Mouse (Mus musculus): ENCODE measurements at regions not wholly inside any gene's neighbourhood (a gene's known extent, or its start where the extent isn't known, plus 50 kb on each side); places are given as distances from the start of the nearest gene placed in this dataset.

DNA sequence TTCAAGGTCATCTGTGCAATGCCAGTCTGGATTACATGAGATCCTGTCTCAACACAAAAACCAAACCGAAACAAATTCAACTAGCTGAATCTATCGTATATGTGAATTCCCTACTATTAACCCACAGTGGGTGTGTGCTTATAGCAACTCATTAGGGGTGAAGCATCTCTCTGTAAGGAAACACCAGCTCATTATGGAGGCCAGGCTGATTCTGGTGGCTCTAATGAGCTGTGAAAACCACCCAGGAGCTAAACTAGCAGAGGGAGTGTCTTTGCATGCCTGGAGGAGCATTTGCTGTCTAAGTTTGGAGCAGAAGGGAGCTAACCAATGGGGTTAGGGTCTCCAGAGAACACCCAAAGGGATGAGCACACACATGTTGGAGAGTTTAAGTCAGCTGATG lies 54.1 kb upstream of the Adamts2 start:
- TF ChIP-seq CTCF (conservative IDR thresholded peaks at IDR 0.05; ENCODE audit: low read length), result no peak
- TF ChIP-seq POU5F1 (IDR thresholded peaks at IDR 0.05; ENCODE audit: borderline replicate concordance, low read length), result no peak
- no peak for TF ChIP-seq NANOG (IDR thresholded peaks at IDR 0.05; ENCODE audit: borderline replicate concordance, low read length)
- H3K9me3 ChIP-seq (ENCODE audit: low read length), result no peaks in the 10 kb centered on the region
- H3K4me3 ChIP-seq (replicated peaks; ENCODE audit: low read length), result no peak overlapping the region
- no peaks in the 10 kb centered on the region for H3K36me3 ChIP-seq (ENCODE audit: insufficient read depth, low read length)
- H3K4me1 ChIP-seq (replicated peaks; ENCODE audit: low read depth, low read length), result peaks cover 15% of the 10 kb centered on the region
- H3K27me3 ChIP-seq (ENCODE audit: insufficient read depth, low read length), result 0 out of 2 replicates have a peak, but pooled peaks cover under 1% of the 10 kb centered on the region

DNA sequence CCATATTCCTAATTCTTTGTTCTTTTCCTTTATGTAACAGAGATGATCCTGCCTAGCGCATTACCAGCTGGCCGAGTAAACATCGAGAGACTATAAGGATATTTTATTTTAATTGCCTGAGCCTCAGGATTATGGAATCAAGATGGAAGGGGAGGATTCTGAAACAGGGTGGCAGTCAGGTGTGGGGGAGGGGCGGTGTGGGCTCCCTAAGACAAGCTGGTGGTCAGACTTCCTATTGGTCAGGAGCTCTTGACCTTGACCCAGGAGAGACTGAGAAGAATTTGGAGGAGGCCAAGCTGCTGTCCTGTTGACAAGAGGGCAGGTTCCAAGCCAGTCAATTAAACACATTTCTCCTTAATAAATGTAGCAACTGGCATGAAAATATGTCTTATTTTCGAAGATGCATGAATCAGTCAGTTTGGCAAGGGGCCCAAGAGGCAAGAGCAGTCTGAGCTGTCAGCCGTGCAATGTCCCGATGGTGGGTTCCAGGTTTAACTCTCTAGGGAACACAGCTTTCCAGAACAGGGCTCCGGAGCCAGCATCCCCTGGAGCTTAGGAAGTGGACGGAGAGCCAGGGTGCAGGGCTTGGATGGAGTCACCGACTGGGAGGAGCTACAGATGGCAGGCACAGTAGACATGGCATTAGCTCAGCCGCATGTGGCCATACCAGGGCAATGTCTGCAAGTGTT lies 55.3 kb upstream of the Adamts2 start:
- Histone ChIP-seq H3K9me3 (ENCODE audit: low read length) (no peaks in the 10 kb centered on the region), H3K27me3 (ENCODE audit: insufficient read depth, low read length) (0 out of 2 replicates have a peak, but pooled peaks cover 3% of the 10 kb centered on the region), H3K4me1 (replicated peaks; ENCODE audit: low read depth, low read length) (peaks cover 15% of the 10 kb centered on the region), H3K4me3 (replicated peaks; ENCODE audit: low read length) (no peak overlapping the region), H3K36me3 (ENCODE audit: insufficient read depth, low read length) (no peaks in the 10 kb centered on the region)
- TF ChIP-seq POU5F1 (IDR thresholded peaks at IDR 0.05; ENCODE audit: borderline replicate concordance, low read length) (no peak), CTCF (conservative IDR thresholded peaks at IDR 0.05; ENCODE audit: low read length) (no peak), NANOG (IDR thresholded peaks at IDR 0.05; ENCODE audit: borderline replicate concordance, low read length) (no peak)

DNA sequence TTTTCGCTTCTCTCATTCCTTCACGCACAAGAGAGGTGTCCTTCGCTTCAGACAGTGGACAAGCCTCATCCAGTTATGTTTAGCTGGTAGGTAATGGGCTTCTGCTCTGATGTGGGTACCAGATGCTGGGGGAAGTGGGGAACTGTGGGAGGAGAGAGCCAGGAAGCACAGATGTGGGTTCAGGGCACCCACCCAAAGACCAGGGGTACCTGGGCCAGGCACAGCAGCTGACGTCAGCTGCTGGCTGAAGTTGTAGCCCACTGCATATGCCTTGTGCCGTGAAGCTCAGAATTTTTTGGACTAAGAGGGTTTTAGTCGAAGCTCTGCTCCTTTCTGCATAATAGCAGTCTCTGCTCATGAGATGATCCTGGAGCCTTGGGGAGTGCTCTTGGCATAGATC lies 56.5 kb upstream of the Adamts2 start:
- no peaks in the 10 kb centered on the region for H3K36me3 ChIP-seq (ENCODE audit: insufficient read depth, low read length)
- 0 out of 2 replicates have a peak, but pooled peaks cover 3% of the 10 kb centered on the region for H3K27me3 ChIP-seq (ENCODE audit: insufficient read depth, low read length)
- H3K9me3 ChIP-seq (ENCODE audit: low read length), result no peaks in the 10 kb centered on the region
- peaks cover 15% of the 10 kb centered on the region for H3K4me1 ChIP-seq (replicated peaks; ENCODE audit: low read depth, low read length)
- H3K4me3 ChIP-seq (replicated peaks; ENCODE audit: low read length), result no peak overlapping the region
- TF ChIP-seq NANOG (IDR thresholded peaks at IDR 0.05; ENCODE audit: borderline replicate concordance, low read length), result no peak
- no peak for TF ChIP-seq POU5F1 (IDR thresholded peaks at IDR 0.05; ENCODE audit: borderline replicate concordance, low read length)

DNA sequence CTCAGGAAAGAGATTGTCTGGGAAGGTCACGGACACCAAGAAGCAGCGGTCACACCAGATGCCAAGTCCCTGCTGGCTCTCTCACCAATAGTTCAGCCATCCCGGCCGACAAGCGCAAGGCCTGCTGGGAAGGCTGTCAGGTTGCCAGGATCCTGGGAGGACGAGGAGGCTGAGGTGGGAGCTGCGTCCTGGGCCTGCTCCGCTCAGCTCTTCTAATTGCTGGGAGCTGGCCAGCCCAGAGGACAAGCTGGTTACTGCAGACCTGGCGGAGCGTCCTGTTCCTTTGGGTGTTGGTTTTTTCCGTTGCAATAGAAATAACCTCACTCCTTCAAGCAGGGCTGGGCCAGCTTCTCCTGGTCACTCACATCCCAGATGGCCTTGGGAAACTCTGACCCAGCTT lies 61.7 kb upstream of the Adamts2 start:
- peaks cover 16% of the 10 kb centered on the region; the same call in 1 of the 2 replicates for H3K9me3 ChIP-seq (ENCODE audit: low read length)
- TF ChIP-seq POU5F1 (IDR thresholded peaks at IDR 0.05; ENCODE audit: borderline replicate concordance, low read length) (no peak), CTCF (conservative IDR thresholded peaks at IDR 0.05; ENCODE audit: low read length) (no peak), NANOG (IDR thresholded peaks at IDR 0.05; ENCODE audit: borderline replicate concordance, low read length) (no peak)
- H3K4me3 ChIP-seq (replicated peaks; ENCODE audit: low read length), result no peak overlapping the region
- H3K27me3 ChIP-seq (ENCODE audit: insufficient read depth, low read length), result 0 out of 2 replicates have a peak, but pooled peaks cover 9% of the 10 kb centered on the region
- H3K4me1 ChIP-seq (replicated peaks; ENCODE audit: low read depth, low read length), result no peaks in the 10 kb centered on the region
- no peaks in the 10 kb centered on the region for H3K36me3 ChIP-seq (ENCODE audit: insufficient read depth, low read length)

DNA sequence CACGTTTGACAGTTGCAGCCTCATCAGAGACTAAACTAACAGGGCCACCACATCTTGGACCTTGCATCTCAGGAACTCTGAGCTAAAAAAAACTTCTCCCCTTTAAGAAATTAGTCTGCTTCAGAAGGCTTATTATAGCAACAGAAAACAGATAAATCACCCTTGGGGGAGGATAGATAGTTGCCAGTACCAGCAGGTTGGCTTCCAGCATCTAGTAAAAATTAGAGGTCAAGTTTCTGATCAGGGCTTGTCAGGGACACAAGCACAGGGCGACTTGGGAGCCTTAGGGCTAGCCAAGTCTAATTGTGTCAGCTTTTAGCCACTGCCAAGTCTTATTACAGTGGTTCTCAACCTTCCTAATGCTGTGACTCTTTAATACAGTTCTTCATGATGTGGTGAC lies 67.6 kb upstream of the Adamts2 start:
- 0 out of 2 replicates have a peak, but pooled peaks cover 6% of the 10 kb centered on the region for H3K27me3 ChIP-seq (ENCODE audit: insufficient read depth, low read length)
- H3K36me3 ChIP-seq (ENCODE audit: insufficient read depth, low read length), result no peaks in the 10 kb centered on the region
- H3K9me3 ChIP-seq (ENCODE audit: low read length), result peaks cover 16% of the 10 kb centered on the region; the same call in 1 of the 2 replicates
- H3K4me3 ChIP-seq (replicated peaks; ENCODE audit: low read length), result no peak overlapping the region
- TF ChIP-seq POU5F1 (IDR thresholded peaks at IDR 0.05; ENCODE audit: borderline replicate concordance, low read length) (no peak), CTCF (conservative IDR thresholded peaks at IDR 0.05; ENCODE audit: low read length) (no peak), NANOG (IDR thresholded peaks at IDR 0.05; ENCODE audit: borderline replicate concordance, low read length) (no peak)
- H3K4me1 ChIP-seq (replicated peaks; ENCODE audit: low read depth, low read length), result no peaks in the 10 kb centered on the region

DNA sequence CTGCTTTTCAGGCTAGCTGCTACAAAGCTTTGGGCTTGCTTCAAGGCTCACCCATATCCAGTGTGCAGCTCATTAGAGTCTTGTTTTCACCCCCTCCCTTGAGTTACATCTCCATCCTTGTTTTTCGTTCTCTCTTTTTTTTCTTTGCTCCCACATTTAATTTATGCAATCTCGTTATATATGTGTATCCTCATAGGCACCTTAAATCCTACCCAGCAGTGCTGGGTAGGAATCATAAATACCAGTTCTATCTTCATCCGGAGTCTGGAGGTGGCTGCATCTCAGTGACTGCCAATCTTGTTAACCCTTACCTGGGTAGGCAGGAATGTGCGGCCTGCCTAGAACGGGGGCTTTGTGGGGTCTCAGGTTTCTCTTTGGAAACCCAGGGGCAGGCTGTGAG lies 74.0 kb upstream of the Adamts2 start:
- Histone ChIP-seq H3K27me3 (ENCODE audit: insufficient read depth, low read length) (0 out of 2 replicates have a peak, but pooled peaks cover 3% of the 10 kb centered on the region), H3K9me3 (ENCODE audit: low read length) (no peaks in the 10 kb centered on the region), H3K4me3 (replicated peaks; ENCODE audit: low read length) (no peak overlapping the region), H3K4me1 (replicated peaks; ENCODE audit: low read depth, low read length) (no peaks in the 10 kb centered on the region), H3K36me3 (ENCODE audit: insufficient read depth, low read length) (no peaks in the 10 kb centered on the region)
- TF ChIP-seq NANOG (IDR thresholded peaks at IDR 0.05; ENCODE audit: borderline replicate concordance, low read length) (no peak), CTCF (conservative IDR thresholded peaks at IDR 0.05; ENCODE audit: low read length) (no peak), POU5F1 (IDR thresholded peaks at IDR 0.05; ENCODE audit: borderline replicate concordance, low read length) (no peak)

DNA sequence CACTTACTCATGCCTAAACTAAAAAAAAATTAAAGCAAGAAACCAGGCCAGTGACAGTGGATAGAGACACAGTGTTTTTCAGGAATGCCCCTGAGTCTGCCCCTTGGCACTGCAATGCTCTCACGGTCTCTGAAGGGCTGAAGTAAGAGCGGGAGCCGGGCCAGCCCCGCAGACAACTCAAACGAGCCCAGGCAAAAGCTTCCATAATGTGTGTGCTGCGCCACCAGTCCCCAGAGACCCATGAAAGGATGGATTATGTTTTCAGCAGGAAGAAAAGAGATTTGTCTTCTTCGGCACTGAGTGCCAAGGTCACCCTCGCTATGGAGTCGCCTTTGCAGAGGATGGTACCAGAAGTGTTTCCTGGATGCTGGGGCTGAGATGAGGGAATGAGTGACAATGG lies 81.7 kb upstream of the Adamts2 start:
- no peaks in the 10 kb centered on the region for H3K4me1 ChIP-seq (replicated peaks; ENCODE audit: low read depth, low read length)
- no peaks in the 10 kb centered on the region for H3K36me3 ChIP-seq (ENCODE audit: insufficient read depth, low read length)
- H3K4me3 ChIP-seq (replicated peaks; ENCODE audit: low read length), result no peak overlapping the region
- TF ChIP-seq NANOG (IDR thresholded peaks at IDR 0.05; ENCODE audit: borderline replicate concordance, low read length), result no peak
- TF ChIP-seq CTCF (conservative IDR thresholded peaks at IDR 0.05; ENCODE audit: low read length), result no peak
- no peak for TF ChIP-seq POU5F1 (IDR thresholded peaks at IDR 0.05; ENCODE audit: borderline replicate concordance, low read length)
- no peaks in the 10 kb centered on the region for H3K9me3 ChIP-seq (ENCODE audit: low read length)
- no peaks in the 10 kb centered on the region for H3K27me3 ChIP-seq (ENCODE audit: insufficient read depth, low read length)

DNA sequence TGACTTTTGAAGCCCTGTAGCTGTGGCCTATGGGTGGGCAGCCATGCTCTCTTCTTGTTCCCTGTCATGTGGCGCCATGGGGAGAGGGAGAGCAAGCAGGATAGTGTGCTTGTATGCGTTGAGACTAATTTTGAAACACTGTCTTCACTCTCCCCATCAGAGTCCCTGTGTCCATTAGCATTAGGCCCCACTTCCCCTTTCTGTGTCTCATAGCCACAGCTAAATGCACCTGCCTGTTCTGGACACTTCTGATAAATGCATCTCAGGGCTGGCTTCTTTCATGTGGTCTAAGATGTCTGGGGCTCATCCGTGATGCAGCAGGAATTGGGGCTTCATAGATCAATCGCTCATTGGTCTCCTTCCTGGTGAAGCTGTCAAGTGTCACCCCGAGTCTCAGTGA lies 77.0 kb upstream of the Rufy1 start:
- no peaks in the 10 kb centered on the region for H3K4me1 ChIP-seq (replicated peaks; ENCODE audit: low read depth, low read length)
- no peak overlapping the region for H3K4me3 ChIP-seq (replicated peaks; ENCODE audit: low read length)

DNA sequence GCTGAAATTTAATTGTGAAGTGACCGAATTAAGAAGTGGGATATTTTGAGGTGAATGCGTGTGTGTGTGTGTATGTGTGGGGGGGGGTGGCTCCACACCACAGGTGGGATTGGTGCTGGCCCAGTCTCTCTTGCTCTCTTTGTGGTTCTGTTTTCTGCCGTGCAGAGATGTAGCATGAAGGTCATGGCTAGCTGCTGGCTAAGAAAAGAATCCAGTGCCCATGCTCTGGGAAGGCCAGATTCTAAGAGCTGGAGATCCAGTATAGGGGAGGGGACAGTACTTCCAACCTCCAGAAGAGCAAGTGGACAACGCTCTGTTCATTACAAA lies 76.5 kb upstream of the Rufy1 start:
- Histone ChIP-seq H3K27me3 (ENCODE audit: insufficient read depth, low read length) (no peaks in the 10 kb centered on the region; the same call in 1 of the 2 replicates), H3K36me3 (ENCODE audit: insufficient read depth, low read length) (no peaks in the 10 kb centered on the region), H3K4me1 (replicated peaks; ENCODE audit: low read depth, low read length) (no peaks in the 10 kb centered on the region), H3K9me3 (ENCODE audit: low read length) (no peaks in the 10 kb centered on the region), H3K4me3 (replicated peaks; ENCODE audit: low read length) (no peak overlapping the region)
- no peak for TF ChIP-seq CTCF (conservative IDR thresholded peaks at IDR 0.05; ENCODE audit: low read length)
- no peak for TF ChIP-seq NANOG (IDR thresholded peaks at IDR 0.05; ENCODE audit: borderline replicate concordance, low read length)
- no peak for TF ChIP-seq POU5F1 (IDR thresholded peaks at IDR 0.05; ENCODE audit: borderline replicate concordance, low read length)

More for the DNA sequence above, 77.0 kb upstream of the Rufy1 start:
- Histone ChIP-seq H3K27me3 (ENCODE audit: insufficient read depth, low read length) (no peaks in the 10 kb centered on the region; the same call in 1 of the 2 replicates), H3K36me3 (ENCODE audit: insufficient read depth, low read length) (no peaks in the 10 kb centered on the region), H3K9me3 (ENCODE audit: low read length) (no peaks in the 10 kb centered on the region)
- TF ChIP-seq CTCF (conservative IDR thresholded peaks at IDR 0.05; ENCODE audit: low read length) (no peak), NANOG (IDR thresholded peaks at IDR 0.05; ENCODE audit: borderline replicate concordance, low read length) (no peak), POU5F1 (IDR thresholded peaks at IDR 0.05; ENCODE audit: borderline replicate concordance, low read length) (no peak)

All from E14TG2a.4 (cell line).